Mouse (Mus musculus): ENCODE results near the gene Pabpc4. TPM values are rescaled to one million over a fixed set of nuclear protein-coding genes. Genes with fewer than 3 reads are reported as not detected.

Pabpc4 gene
- polyA plus RNA-seq, 1 experiment from 2014 or later, result 33.2 TPM

- H3K4me1 ChIP-seq (ENCODE audit: insufficient read depth), result no peaks in the 10 kb centered on the region
- 90% methylated on average over 21 of the region's 21 CpGs for WGBS (ENCODE audit: insufficient replicate concordance)
- ATAC-seq (no peak), DNase-seq (no peak)
- no peaks in the 10 kb centered on the region for H3K9me3 ChIP-seq (ENCODE audit: low read length)
- TF ChIP-seq EP300 (IDR thresholded peaks at IDR 0.05; ENCODE audit: low read depth) (no peak), CTCF (IDR thresholded peaks at IDR 0.05; ENCODE audit: low read depth) (no peak)
- H3K27ac ChIP-seq (ENCODE audit: low read depth), result no peak overlapping the region
- H3K36me3 ChIP-seq (replicated peaks; ENCODE audit: insufficient read depth, low read length), result peaks cover 93% of the 10 kb centered on the region
- H3K27me3 ChIP-seq (ENCODE audit: insufficient read depth, low read length), result no peaks in the 10 kb centered on the region
- H3K4me2 ChIP-seq (ENCODE audit: low read depth, low read length), result no peak overlapping the region
- no peak overlapping the region for H3K9ac ChIP-seq (replicated peaks)
- no peak overlapping the region for H3K4me3 ChIP-seq (ENCODE audit: low read depth, low read length)
These were observed 33.5 kb downstream of the Pabpc4 start for GRCm38 (mm10) chr4:123295516-123296147.

GRCm38 (mm10) chr4:123296148-123296534 is 34.0 kb downstream of the Pabpc4 start:
- no peak for TF ChIP-seq EP300 (IDR thresholded peaks at IDR 0.05; ENCODE audit: low read depth)
- Histone ChIP-seq H3K27ac (ENCODE audit: low read depth) (no peak overlapping the region), H3K36me3 (replicated peaks; ENCODE audit: insufficient read depth, low read length) (peaks cover 91% of the 10 kb centered on the region), H3K27me3 (ENCODE audit: insufficient read depth, low read length) (no peaks in the 10 kb centered on the region), H3K9me3 (ENCODE audit: low read length) (no peaks in the 10 kb centered on the region), H3K4me2 (ENCODE audit: low read depth, low read length) (no peak overlapping the region), H3K4me3 (ENCODE audit: low read depth, low read length) (no peak overlapping the region), H3K4me1 (ENCODE audit: insufficient read depth) (no peaks in the 10 kb centered on the region), H3K9ac (replicated peaks) (no peak overlapping the region)
- ATAC-seq, result no peak
- 84% methylated on average over 5 of the region's 5 CpGs for WGBS (ENCODE audit: insufficient replicate concordance)
- DNase-seq, result no peak

- Histone ChIP-seq H3K4me3 (ENCODE audit: low read depth, low read length) (no peak overlapping the region), H3K27ac (ENCODE audit: low read depth) (no peak overlapping the region), H3K4me2 (ENCODE audit: low read depth, low read length) (no peak overlapping the region), H3K36me3 (replicated peaks; ENCODE audit: insufficient read depth, low read length) (peaks cover 86% of the 10 kb centered on the region), H3K9ac (replicated peaks) (no peak overlapping the region), H3K9me3 (ENCODE audit: low read length) (no peaks in the 10 kb centered on the region), H3K4me1 (ENCODE audit: insufficient read depth) (no peaks in the 10 kb centered on the region), H3K27me3 (ENCODE audit: insufficient read depth, low read length) (no peaks in the 10 kb centered on the region)
- 92% methylated on average over 21 of the region's 22 CpGs for WGBS (ENCODE audit: insufficient replicate concordance)
- ATAC-seq (no peak), DNase-seq (no peak)
- TF ChIP-seq EP300 (IDR thresholded peaks at IDR 0.05; ENCODE audit: low read depth), result no peak
- no peak for TF ChIP-seq CTCF (IDR thresholded peaks at IDR 0.05; ENCODE audit: low read depth)
These were observed 35.2 kb downstream of the Pabpc4 start for GRCm38 (mm10) chr4:123297195-123297960.

GRCm38 (mm10) chr4:123298226-123298625 is 36.1 kb downstream of the Pabpc4 start:
- no peak overlapping the region for H3K4me3 ChIP-seq (ENCODE audit: low read depth, low read length)
- WGBS (ENCODE audit: insufficient replicate concordance), result 82% methylated on average over 4 of the region's 4 CpGs
- no peaks in the 10 kb centered on the region for H3K27me3 ChIP-seq (ENCODE audit: insufficient read depth, low read length)
- H3K36me3 ChIP-seq (replicated peaks; ENCODE audit: insufficient read depth, low read length), result peaks cover 86% of the 10 kb centered on the region
- H3K4me2 ChIP-seq (ENCODE audit: low read depth, low read length), result no peak overlapping the region
- ATAC-seq (no peak), DNase-seq (no peak)
- H3K4me1 ChIP-seq (ENCODE audit: insufficient read depth), result no peaks in the 10 kb centered on the region
- TF ChIP-seq EP300 (IDR thresholded peaks at IDR 0.05; ENCODE audit: low read depth) (no peak), CTCF (IDR thresholded peaks at IDR 0.05; ENCODE audit: low read depth) (no peak)
- H3K27ac ChIP-seq (ENCODE audit: low read depth), result no peak overlapping the region
- no peaks in the 10 kb centered on the region for H3K9me3 ChIP-seq (ENCODE audit: low read length)
- no peak overlapping the region for H3K9ac ChIP-seq (replicated peaks)

- TF ChIP-seq EP300 (IDR thresholded peaks at IDR 0.05; ENCODE audit: low read depth) (no peak), CTCF (IDR thresholded peaks at IDR 0.05; ENCODE audit: low read depth) (no peak)
- DNase-seq, result no peak
- H3K4me2 ChIP-seq (ENCODE audit: low read depth, low read length), result no peak overlapping the region
- H3K27me3 ChIP-seq (ENCODE audit: insufficient read depth, low read length), result no peaks in the 10 kb centered on the region
- peaks cover 85% of the 10 kb centered on the region for H3K36me3 ChIP-seq (replicated peaks; ENCODE audit: insufficient read depth, low read length)
- no peak overlapping the region for H3K27ac ChIP-seq (ENCODE audit: low read depth)
- no peak overlapping the region for H3K9ac ChIP-seq (replicated peaks)
- H3K4me3 ChIP-seq (ENCODE audit: low read depth, low read length), result no peak overlapping the region
- no peak for ATAC-seq
- 92% methylated on average over 11 of the region's 11 CpGs for WGBS (ENCODE audit: insufficient replicate concordance)
- H3K4me1 ChIP-seq (ENCODE audit: insufficient read depth), result no peaks in the 10 kb centered on the region
- peaks cover 3% of the 10 kb centered on the region; the same call in 1 of the 2 replicates for H3K9me3 ChIP-seq (ENCODE audit: low read length)
These were observed 37.0 kb downstream of the Pabpc4 start for GRCm38 (mm10) chr4:123298980-123299670.

- Histone ChIP-seq H3K9me3 (ENCODE audit: low read length) (peaks cover 3% of the 10 kb centered on the region; the same call in 1 of the 2 replicates), H3K27me3 (ENCODE audit: insufficient read depth, low read length) (no peaks in the 10 kb centered on the region), H3K27ac (ENCODE audit: low read depth) (no peak overlapping the region), H3K4me3 (ENCODE audit: low read depth, low read length) (no peak overlapping the region), H3K4me1 (ENCODE audit: insufficient read depth) (0 out of 2 replicates have a peak, but pooled peaks cover under 1% of the 10 kb centered on the region), H3K9ac (replicated peaks) (no peak overlapping the region), H3K4me2 (ENCODE audit: low read depth, low read length) (no peak overlapping the region), H3K36me3 (replicated peaks; ENCODE audit: insufficient read depth, low read length) (peaks cover 28% of the 10 kb centered on the region)
- TF ChIP-seq EP300 (IDR thresholded peaks at IDR 0.05; ENCODE audit: low read depth) (no peak), CTCF (IDR thresholded peaks at IDR 0.05; ENCODE audit: low read depth) (peak; percentile 87)
- 11% methylated on average over 3 of the region's 3 CpGs for WGBS (ENCODE audit: insufficient replicate concordance)
- DNase-seq (no peak), ATAC-seq (peak; percentile 61)
These were observed 43.6 kb downstream of the Pabpc4 start for GRCm38 (mm10) chr4:123305789-123306188.

Data from liver, postnatal 0 days (tissue).